Mouse (Mus musculus): ENCODE results near the gene Mettl21c.
"Not testable (repeated sequence)": the region's sequence is repeated elsewhere in the genome, so short reads cannot be mapped to it uniquely, and the experiment has no call there.

The Mettl21c gene

DNA sequence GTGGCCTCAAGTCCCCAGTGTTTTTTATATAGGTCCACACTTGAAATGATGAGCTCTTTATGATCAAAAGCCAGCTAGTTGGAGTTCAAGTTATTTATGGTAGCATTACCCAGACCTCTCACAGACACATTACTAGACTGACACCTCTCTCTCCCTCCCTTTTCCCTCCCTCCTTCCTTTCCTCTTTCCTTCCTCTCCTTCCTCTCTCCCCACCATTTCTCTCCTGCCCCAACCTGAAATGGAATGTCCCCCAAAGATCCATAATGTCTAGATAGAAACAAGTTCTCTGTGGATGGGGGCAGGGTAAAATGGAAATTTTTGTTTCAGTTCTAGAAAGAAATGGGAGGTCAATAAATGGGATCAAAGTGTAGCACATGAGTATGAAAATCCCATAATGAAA lies at the start of gene Mettl21c:
Gene Mettl21c (minus strand): TSS at position 101 of the 400 bp plus-strand sequence.
- DNase-seq (ENCODE audit: extremely low read depth, low read depth, low spot score) = no peak

DNA sequence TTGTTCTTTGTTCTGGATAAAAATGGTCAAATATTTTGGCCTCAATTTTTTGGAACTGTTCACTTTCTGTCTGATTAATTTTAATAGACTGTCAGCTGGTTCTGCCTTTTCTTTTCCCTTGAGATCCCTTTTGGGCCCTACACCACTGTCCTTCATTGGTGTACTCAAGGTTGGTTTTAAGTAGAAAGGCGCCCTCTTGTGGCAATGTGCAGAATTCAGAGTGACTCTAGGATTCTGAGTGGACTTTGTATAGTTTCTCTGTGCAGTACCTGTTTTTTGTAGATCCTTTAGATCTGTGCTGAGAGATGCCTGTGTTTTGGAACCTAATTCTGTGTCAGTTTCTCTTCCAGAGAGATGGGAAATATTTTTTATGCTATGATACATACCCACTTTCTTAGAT lies 44.8 kb upstream of the Mettl21c start:
- no peak for DNase-seq (ENCODE audit: extremely low read depth, low read depth, low spot score)

DNA sequence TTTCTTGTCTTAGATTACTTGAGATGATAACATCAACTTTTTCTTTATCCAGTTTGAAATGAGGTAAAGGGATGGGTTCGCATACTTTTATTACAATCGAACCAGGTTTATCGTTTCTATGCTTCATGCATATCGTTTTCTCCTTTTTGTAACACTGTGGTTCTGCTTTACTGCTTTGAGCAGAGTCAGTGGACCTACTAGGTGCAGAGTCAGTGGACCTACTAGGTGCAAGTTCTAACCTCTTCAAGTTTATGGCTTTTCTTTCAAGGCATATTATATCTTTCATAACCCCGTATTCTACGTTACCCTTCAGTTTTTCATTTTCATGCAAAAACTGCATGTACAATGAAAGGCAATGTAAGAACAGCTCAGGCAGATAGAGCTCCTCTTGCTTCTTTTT lies 43.6 kb upstream of the Mettl21c start:
- no peak for DNase-seq (ENCODE audit: extremely low read depth, low read depth, low spot score)

DNA sequence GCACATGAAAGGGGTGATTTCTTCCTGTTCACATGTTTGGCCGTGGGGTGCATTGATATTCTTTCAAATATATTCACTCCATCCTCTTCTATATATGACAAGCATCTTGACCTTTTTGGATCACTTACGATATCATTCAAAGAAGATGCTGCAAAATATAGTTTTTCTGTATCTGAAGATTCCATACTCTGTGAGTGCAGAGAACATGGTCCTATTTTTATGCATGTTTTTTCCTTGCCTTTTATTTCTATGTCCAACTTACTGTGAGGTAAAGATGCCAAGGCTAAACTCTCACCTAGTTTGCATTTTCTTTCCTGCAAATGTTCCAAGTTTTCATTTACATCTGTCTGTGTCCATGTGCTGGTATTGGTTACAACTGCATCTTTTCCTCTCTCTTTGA lies 42.0 kb upstream of the Mettl21c start, which contains the start of gene Gm8251:
Gene Gm8251 (minus strand): TSS at position 101 of the 400 bp plus-strand sequence.
- no peak for DNase-seq (ENCODE audit: extremely low read depth, low read depth, low spot score)

DNA sequence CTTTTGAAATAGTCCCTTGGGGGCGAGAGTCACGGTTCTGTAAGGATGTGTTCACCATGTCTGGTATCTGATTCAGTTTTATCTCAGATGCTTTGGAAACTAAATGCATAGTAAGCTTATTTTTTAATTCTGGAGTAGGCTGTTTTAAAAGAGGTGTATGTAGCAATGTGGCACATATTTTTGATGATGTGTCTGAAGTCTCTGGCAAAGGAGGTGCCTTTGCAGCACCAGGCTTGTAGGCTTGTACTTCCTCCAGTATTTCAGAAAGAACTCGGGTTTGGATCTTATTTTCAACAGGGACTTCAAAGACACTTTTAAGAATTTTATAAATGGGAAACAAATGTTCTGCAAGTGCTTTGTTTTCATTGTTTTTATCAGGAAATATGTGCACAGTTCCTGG lies 38.0 kb upstream of the Mettl21c start:
- no peak for DNase-seq (ENCODE audit: extremely low read depth, low read depth, low spot score)

DNA sequence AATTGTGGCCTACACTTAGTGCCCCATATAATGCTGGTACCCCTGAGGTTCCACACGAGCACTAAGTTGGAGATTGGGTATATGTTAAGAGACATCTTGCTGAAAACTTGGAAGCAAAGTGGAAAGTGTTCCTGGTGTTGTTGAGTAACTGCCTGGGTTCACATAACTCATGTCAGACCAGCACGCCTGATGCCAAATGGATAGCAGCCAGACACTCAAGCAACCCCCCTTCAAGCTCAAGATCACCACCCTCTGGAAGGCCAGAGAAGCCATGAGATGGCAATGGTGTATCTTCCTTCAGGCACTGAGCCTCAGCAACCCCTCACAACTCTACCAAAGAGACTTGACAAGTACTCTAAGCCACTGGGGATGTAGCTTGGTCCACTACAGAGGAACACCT lies 26.7 kb upstream of the Mettl21c start:
- no peak for DNase-seq (ENCODE audit: extremely low read depth, low read depth, low spot score)

DNA sequence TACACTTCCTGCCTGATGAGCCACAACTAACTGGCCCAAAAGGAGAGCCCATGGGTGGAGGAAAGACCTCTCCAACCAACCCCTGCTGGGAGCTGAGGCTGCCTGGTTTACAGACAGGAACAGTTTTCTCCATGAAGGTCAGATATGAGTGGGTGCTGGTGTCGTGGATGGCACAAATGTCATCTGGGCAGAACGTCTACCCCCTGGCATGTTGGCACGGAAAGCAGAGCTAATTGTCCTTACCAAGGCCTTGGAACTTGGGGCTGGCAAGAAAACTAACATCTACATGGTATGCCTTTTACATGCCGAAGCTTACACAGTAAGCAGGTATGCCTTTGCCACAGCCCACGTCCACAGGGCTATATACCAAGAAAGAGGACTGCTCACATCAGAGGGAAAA lies 25.9 kb upstream of the Mettl21c start:
- DNase-seq (ENCODE audit: extremely low read depth, low read depth, low spot score) = not testable (repeated sequence)

DNA sequence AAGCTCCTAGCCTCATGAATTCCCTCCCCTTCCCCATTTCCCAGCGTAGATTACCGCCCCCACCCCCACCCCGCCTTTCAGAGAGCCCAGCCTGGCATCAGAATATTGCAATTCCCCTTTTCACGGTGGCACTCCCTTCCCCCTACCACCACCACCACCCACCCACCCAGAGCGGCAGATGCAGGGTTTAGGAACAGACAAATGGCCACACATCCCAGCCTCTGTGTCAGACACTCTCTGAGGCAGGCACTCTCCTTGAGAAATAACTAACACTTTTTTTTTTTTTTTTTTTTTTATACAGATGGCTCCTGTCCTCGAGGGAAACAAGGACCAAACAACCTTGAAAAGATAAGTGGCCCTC lies 22.7 kb upstream of the Mettl21c start:
- DNase-seq (ENCODE audit: extremely low read depth, low read depth, low spot score) = no peak

DNA sequence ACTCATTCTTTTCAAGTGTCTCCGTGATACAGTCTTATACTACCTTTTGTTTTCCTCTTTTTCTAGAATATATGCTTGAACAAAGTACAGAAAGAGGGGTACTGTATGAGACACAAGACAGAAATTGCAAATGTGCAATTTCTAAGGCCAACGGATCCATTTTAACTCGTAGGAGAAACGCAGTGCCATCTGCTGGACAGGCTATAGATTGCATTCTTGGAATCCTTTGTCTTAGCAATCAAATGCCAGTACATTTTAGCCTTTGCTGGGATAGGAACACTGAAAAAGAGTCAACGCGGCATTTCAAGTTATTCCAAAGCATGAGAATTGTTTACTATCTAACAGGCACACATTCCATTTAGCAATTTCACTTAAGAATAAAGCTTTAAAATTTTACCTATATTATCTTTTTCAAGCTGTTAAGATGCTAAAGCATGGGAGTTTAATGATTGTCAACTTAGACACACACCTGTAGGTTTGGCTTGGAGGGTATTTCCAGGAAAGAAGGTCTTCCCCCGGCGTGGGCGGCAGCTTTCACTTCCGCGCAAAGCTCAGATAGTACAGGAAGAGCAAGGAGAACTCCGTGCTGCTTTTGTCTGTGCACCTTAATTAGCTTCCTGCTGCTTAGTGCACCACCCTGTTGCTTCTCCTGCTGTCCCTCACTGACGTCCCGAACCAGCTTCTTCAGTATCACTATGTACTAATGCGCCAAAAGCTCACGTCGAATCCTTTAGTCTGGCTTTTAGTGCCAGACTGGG lies 22.1 kb upstream of the Mettl21c start:
- DNase-seq (ENCODE audit: extremely low read depth, low read depth, low spot score) = no peak

DNA sequence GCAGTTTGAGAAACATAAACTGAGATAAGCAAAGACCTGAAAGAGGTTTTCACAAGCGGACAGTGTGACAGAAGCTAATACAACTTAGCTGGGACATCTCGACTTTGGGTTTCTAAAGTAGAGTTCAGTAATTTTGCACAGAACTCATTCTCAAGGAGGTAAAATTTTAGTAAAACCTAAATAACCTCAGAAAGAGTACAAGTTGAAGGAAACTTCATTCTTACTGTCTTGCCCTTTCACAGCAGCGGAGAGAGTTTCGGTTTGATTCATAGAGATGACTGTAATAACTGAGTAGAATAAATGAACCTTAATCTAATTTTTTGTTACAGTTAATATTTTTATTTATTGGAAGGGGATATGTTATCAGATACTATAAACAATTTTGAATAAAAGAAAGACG lies 13.1 kb upstream of the Mettl21c start:
- no peak for DNase-seq (ENCODE audit: extremely low read depth, low read depth, low spot score)

DNA sequence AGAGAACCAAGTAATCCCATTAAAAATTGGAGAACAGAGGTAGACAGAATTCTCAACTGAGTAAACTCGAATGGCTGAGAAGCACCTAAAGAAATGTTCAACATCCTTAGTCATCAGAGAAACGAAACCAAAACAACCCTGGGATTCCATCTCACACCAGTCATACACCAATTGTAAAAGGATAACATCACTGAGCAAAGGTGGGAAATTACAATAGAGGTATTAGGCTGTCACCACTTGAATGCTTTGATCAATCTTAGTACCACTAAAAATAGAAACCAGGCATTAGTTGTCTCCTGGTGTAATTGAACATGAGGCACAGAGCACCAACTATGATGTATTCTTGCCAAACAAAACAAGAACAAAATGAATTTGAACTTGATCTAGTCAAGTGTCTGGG lies 12.4 kb upstream of the Mettl21c start:
- no peak for DNase-seq (ENCODE audit: extremely low read depth, low read depth, low spot score)

DNA sequence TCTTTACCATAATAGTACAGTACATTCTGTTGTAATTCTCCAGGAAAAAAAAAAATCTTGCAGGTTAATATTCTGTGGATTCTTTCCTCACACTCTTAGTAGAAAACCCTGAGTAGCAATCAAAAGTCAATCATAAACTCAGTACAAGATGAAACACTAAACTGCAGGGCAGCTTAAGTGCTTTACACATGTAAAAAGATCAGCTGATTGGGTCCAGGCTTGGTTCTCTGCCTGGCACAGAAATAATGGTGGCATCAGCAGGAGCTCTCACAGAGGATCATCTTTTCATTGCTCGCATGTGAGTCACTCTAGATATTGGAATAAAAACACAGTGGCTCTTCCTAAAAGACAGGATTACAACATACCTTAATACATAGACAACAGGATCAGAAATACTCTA lies 7.8 kb upstream of the Mettl21c start:
- no peak for DNase-seq (ENCODE audit: extremely low read depth, low read depth, low spot score)

DNA sequence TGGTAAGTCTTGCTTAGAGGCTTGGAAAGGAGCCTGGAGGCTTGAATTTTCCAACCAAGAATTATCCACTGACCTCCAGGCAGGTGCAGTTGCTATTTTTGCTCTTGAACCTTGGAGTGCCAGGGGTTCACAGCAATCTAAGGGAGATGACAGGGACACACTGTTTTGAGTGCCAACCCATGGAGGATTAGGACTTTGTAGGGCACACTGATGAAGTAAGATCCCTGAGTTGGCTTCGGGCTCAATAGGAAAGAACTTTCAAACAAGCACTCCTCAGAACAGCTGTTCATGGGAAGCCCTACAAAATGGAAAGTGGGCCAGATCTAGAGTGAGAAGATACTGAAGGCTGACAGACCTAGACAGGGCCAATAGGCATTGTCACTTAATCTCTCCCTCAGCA lies 2.8 kb upstream of the Mettl21c start:
- DNase-seq (ENCODE audit: extremely low read depth, low read depth, low spot score) = no peak

DNA sequence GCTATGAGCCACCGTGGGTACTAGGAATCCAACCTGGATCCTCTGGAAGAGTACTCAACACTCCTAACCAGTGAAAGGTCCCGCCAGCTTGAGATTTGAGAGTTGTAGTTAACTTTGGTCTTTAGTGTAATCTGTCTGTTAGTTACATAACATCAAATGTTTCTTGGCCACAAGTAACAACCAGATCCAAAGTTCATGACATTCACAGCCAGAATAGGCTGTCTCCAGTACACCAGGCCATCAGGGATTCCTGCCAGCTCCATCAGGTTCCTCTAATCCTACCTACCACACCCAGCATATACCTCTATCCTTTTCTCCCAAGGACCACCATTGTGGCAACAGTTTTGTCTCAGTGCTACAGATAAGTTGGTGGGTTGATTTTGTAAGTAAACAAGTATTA lies 4.3 kb downstream of the Mettl21c start:
- no peak for DNase-seq (ENCODE audit: extremely low read depth, low read depth, low spot score)

DNA sequence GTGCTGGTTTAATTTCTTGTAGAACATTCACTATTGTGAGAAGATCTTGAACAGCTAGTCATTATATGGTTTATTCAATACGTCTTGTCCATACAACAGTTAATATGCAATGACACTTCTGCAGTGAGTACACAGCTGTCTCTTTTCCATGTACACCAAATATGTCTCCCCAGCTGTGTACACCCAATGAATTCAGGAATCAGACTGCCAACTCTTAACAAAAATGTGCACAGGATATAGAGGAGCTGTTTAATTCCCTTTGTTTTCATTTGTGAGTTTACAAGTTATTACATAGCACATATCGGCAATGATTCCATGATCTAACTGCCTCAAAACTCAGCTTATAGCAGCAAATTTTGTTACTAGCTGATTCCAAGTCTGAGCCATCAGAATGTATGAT lies 15.3 kb downstream of the Mettl21c start:
- DNase-seq (ENCODE audit: extremely low read depth, low read depth, low spot score) = no peak

DNA sequence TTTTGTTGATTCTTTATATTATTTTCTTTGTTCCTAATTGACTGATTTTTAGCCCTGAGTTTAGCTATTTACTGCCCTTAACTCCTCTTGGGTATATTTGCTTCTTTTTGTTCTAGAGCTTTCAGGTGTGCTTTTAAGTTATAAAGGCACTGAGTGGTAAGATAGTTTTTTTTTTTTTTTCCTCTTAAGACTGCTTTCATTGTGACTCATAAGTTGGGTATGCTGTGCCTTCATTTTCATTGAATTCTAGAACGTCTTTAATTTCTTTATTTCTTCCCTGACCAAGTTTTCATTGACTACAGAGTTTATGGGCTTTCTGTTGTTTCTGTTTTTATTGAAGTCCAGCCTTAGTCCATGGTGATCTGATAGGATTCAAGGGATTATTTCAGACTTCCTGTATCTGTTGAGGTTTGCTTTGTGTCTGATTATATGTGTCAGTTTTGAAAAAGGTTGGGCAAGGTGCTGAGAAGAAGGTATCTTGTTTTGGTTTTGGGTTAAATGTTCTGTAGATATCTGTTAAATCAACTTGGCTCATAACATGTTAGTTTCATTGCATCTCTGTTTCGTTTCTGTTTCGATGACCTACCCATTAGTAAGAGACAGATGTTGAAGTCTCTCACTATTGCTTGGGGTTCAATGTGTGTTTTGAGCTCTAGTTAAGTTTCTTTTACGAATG lies 22.8 kb downstream of the Mettl21c start:
- DNase-seq (ENCODE audit: extremely low read depth, low read depth, low spot score) = no peak

DNA sequence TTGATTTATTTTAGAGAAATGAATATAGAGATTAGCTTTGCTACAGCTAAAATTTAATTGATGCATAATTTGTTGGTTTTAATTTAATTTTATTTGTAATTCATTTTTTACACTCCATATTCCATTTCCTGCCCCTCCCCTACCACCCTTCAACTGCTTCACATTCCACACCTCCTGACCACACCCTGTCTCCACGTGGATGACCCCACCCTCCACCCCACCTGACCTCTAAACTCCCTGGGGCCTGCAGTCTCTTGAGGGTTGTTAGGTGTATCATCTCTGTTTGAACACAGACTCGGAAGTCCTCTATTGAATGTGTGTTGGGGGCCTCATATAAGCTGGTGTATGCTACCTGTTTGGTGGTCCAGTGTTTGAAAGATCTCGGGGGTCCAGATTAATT lies 48.7 kb downstream of the Mettl21c start:
- no peak for DNase-seq (ENCODE audit: extremely low read depth, low read depth, low spot score)

DNA sequence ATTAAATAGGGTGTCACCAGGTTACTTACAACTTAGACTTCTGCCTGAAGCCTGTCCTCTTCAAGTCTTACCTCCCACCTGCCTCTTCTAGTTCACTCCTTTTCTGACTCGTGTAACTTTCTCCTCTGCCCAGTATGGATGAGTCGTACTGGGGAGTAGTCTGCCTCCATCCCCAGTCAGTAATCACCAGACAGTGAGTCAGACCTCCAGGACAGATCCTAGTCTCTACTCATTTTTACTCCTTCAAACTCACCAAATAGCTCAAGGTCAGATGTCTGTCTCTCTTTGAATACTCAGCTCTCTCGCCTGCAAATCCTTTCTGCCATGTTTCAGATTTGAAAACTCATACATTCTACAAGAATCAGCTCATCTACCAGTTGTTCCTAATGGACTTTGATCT lies 50.5 kb downstream of the Mettl21c start:
- DNase-seq (ENCODE audit: extremely low read depth, low read depth, low spot score) = no peak

DNA sequence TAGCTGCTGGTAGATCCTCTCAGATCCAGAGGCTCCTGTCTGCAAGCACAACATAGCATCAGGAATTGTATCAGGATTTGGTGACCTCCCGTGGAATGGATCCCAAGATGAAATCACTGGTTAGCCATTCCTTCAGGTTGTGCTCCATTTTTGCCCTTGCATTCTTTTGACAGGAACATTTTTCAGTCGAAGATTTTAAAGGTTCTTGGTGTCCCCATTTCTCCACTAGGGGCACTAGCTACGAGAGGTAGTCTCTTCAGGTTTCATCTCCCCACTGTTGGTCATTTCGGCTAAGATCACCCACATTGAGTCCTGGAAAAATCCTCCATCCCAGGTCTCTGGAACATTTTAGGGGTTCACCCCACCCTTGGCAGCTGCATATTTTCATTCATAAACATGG lies 53.1 kb downstream of the Mettl21c start:
- no peak for DNase-seq (ENCODE audit: extremely low read depth, low read depth, low spot score)

DNA sequence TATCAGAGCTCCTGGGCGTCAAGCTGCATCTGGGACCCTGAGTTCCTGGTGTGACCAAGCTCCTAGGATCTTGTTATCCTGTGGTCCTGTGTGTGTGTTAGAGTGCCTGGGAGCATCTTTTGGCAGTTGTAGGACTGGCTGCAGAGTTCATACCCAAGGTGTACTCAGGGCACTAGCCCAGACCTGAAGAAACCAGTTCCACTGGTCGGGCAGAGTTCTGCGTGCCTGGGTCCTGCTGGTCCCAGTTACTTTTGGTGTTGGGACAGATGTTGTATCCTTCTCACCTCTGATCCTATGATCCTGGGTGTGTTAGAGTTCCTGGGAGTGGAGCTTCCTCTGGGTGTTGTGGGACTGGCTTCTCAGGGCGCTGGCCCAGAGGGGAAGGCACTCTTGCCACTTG lies 55.5 kb downstream of the Mettl21c start:
- peak; percentile 11 for DNase-seq (ENCODE audit: extremely low read depth, low read depth, low spot score)
